Mouse (Mus musculus) liver, adult 2 months (tissue): ENCODE measurements around the gene Dync1i1. TPM values are rescaled to one million over a fixed set of nuclear protein-coding genes. Genes with fewer than 3 reads are reported as not detected.

Source experiments
- DNase-seq: peaks from one replicate; pipeline ENCODE4 v3.0.0-alpha.2; 2011; ENCODE audit warnings: low read depth, low spot score; ENCODE audit errors: extremely low read depth
- H3K27ac ChIP-seq: fragments of 200-500 bp; replicated peaks from 2 replicates; pipeline ENCODE4 v1.5.1; 2012; ENCODE audit warnings: low read depth, mild to moderate bottlenecking, control low read depth, inconsistent platforms, low read length; ENCODE audit not compliant: insufficient read depth
- H3K27me3 ChIP-seq: fragments of 200-500 bp; 2 replicates; pipeline ENCODE4 v1.6.1; 2012; ENCODE audit warnings: mild to moderate bottlenecking, moderate library complexity, low read length, inconsistent platforms; ENCODE audit not compliant: control insufficient read depth, insufficient read depth
- H3K36me3 ChIP-seq: fragments of 200-500 bp; 2 replicates; pipeline ENCODE4 v1.6.1; 2012; ENCODE audit warnings: low read length, inconsistent platforms; ENCODE audit not compliant: control insufficient read depth, insufficient read depth
- H3K4me1 ChIP-seq: fragments of 200-500 bp; 2 replicates; pipeline ENCODE4 v1.6.1; 2011; ENCODE audit warnings: low read length; ENCODE audit not compliant: control insufficient read depth, insufficient read depth
- H3K4me3 ChIP-seq: fragments of 200-500 bp; 2 replicates; pipeline ENCODE4 v1.5.1; 2011; ENCODE audit warnings: low read depth, mild to moderate bottlenecking, control low read depth, low read length, moderate library complexity; ENCODE audit not compliant: insufficient read depth
- H3K79me2 ChIP-seq: fragments of 200-500 bp; 2 replicates; pipeline ENCODE4 v1.6.1; 2012; ENCODE audit warnings: inconsistent platforms, mild to moderate bottlenecking, low read length, moderate library complexity; ENCODE audit not compliant: control insufficient read depth, insufficient read depth
- H3K9ac ChIP-seq: fragments of 200-500 bp; 2 replicates; pipeline ENCODE4 v1.6.1; 2012; ENCODE audit warnings: low read depth, mild to moderate bottlenecking, control low read depth, inconsistent platforms, low read length
- CTCF ChIP-seq: fragments of 200-500 bp; IDR thresholded peaks from 2 replicates; pipeline ENCODE4 v1.5.1; 2011; ENCODE audit warnings: low read depth, low read length, control low read depth
- POLR2A ChIP-seq: fragments of 200-500 bp; IDR thresholded peaks from 2 replicates; pipeline ENCODE4 v1.6.1; 2011; ENCODE audit warnings: low read length, control low read depth; ENCODE audit not compliant: insufficient read depth; ENCODE audit errors: extremely low read depth
- WGBS: fragments of 180-500 bp; shearing (Covaris S2); methylation state at CpG from one replicate; pipeline ENCODE4 v1.1.7; 2018; 5-methylcytosine and 5-hydroxymethylcytosine counted together
- polyA plus RNA-seq: library from polyadenylated mRNA; depleted of rRNA; stranded (reverse); fragments of >200 nt; gene quantifications from 2 replicates; pipeline ENCODE4 v1.2.3, GENCODE M21; 2012
- total RNA-seq: library from RNA; depleted of rRNA; stranded (reverse); fragments of >200 nt; gene quantifications from 2 replicates; pipeline ENCODE4 v1.2.3, GENCODE M21; 2014

Dync1i1 gene
- total and polyA plus RNA-seq, 2 experiments, result not detected

- Histone ChIP-seq H3K4me1 (no peaks in the 10 kb centered on the region), H3K27me3 (no peaks in the 10 kb centered on the region), H3K36me3 (no peaks in the 10 kb centered on the region), H3K4me3 (no peak overlapping the region), H3K9ac (no peak overlapping the region), H3K79me2 (no peaks in the 10 kb centered on the region), H3K27ac (no peak overlapping the region)
- no peak for DNase-seq
- 80% methylated on average over 5 of the region's 5 CpGs for WGBS
- TF ChIP-seq CTCF (no peak), POLR2A (no peak)
These were observed 140.7 kb downstream of the Dync1i1 start for GRCm38 (mm10) chr6:5866091-5866490.

GRCm38 (mm10) chr6:5867221-5867620 lies 141.8 kb downstream of the Dync1i1 start:
- WGBS, result 92% methylated on average over 4 of the region's 4 CpGs
- no peak for TF ChIP-seq CTCF
- TF ChIP-seq POLR2A, result no peak
- Histone ChIP-seq H3K36me3 (no peaks in the 10 kb centered on the region), H3K4me1 (no peaks in the 10 kb centered on the region), H3K9ac (no peak overlapping the region), H3K27me3 (no peaks in the 10 kb centered on the region), H3K4me3 (no peak overlapping the region), H3K27ac (no peak overlapping the region), H3K79me2 (no peaks in the 10 kb centered on the region)
- no peak for DNase-seq

- Histone ChIP-seq H3K27ac (no peak overlapping the region), H3K27me3 (no peaks in the 10 kb centered on the region), H3K4me1 (no peaks in the 10 kb centered on the region), H3K79me2 (no peaks in the 10 kb centered on the region), H3K4me3 (no peak overlapping the region), H3K9ac (no peak overlapping the region), H3K36me3 (no peaks in the 10 kb centered on the region)
- WGBS, result 83% methylated on average over 5 of the region's 5 CpGs
- TF ChIP-seq CTCF, result no peak
- TF ChIP-seq POLR2A, result no peak
- DNase-seq, result no peak
These were observed 145.6 kb downstream of the Dync1i1 start for GRCm38 (mm10) chr6:5871060-5871459.

GRCm38 (mm10) chr6:5871581-5872298 lies 146.3 kb downstream of the Dync1i1 start:
- no peak for TF ChIP-seq POLR2A
- no peak for TF ChIP-seq CTCF
- H3K27me3 ChIP-seq, result no peaks in the 10 kb centered on the region
- H3K4me1 ChIP-seq, result no peaks in the 10 kb centered on the region
- no peak overlapping the region for H3K4me3 ChIP-seq
- H3K27ac ChIP-seq, result no peak overlapping the region
- DNase-seq, result no peak
- no peaks in the 10 kb centered on the region for H3K36me3 ChIP-seq
- 79% methylated on average over 15 of the region's 15 CpGs for WGBS
- no peaks in the 10 kb centered on the region for H3K79me2 ChIP-seq
- no peak overlapping the region for H3K9ac ChIP-seq

GRCm38 (mm10) chr6:5889341-5889740 lies 163.9 kb downstream of the Dync1i1 start:
- H3K27me3 ChIP-seq, result no peaks in the 10 kb centered on the region
- DNase-seq, result no peak
- TF ChIP-seq CTCF, result no peak
- no peak for TF ChIP-seq POLR2A
- no peaks in the 10 kb centered on the region for H3K36me3 ChIP-seq
- WGBS, result 70% methylated on average over 6 of the region's 6 CpGs
- no peaks in the 10 kb centered on the region for H3K4me1 ChIP-seq
- H3K4me3 ChIP-seq, result no peak overlapping the region
- no peaks in the 10 kb centered on the region for H3K79me2 ChIP-seq
- no peak overlapping the region for H3K9ac ChIP-seq
- no peak overlapping the region for H3K27ac ChIP-seq

- 91% methylated on average over 7 of the region's 7 CpGs for WGBS
- H3K27me3 ChIP-seq, result no peaks in the 10 kb centered on the region
- no peak overlapping the region for H3K27ac ChIP-seq
- no peak for DNase-seq
- H3K4me3 ChIP-seq, result no peak overlapping the region
- TF ChIP-seq CTCF (no peak), POLR2A (no peak)
- H3K36me3 ChIP-seq, result no peaks in the 10 kb centered on the region
- H3K79me2 ChIP-seq, result no peaks in the 10 kb centered on the region
- no peak overlapping the region for H3K9ac ChIP-seq
- no peaks in the 10 kb centered on the region for H3K4me1 ChIP-seq
These were observed 185.9 kb downstream of the Dync1i1 start for GRCm38 (mm10) chr6:5911295-5911694.
